Mouse (Mus musculus) myocyte (in vitro differentiated cells): ENCODE data around the gene Tm7sf2.

Source experiments
- CEBPB ChIP-seq: IDR thresholded peaks from 2 replicates; pipeline ENCODE4 v1.6.1; 2011; ENCODE audit warnings: mild to moderate bottlenecking, moderate library complexity; ENCODE audit not compliant: poor library complexity, insufficient read depth, severe bottlenecking
- MYOG ChIP-seq, 3 experiments: IDR thresholded peaks; one replicate each; pipeline ENCODE4 v1.6.1; 2011; ENCODE audit warnings: control low read depth in 2 of 3, low read depth in 2 of 3, mild to moderate bottlenecking in 2 of 3; ENCODE audit not compliant: insufficient read length in 2 of 3, control insufficient read depth in 1 of 3, insufficient read depth in 1 of 3
- POLR2A ChIP-seq: IDR thresholded peaks from one replicate; pipeline ENCODE4 v1.6.1; 2011; ENCODE audit warnings: low read depth, mild to moderate bottlenecking, control low read depth, moderate library complexity; ENCODE audit not compliant: insufficient read length
- REST ChIP-seq: IDR thresholded peaks from one replicate; pipeline ENCODE4 v1.6.1; 2011; ENCODE audit warnings: mild to moderate bottlenecking, control low read depth, moderate library complexity; ENCODE audit not compliant: insufficient read depth, insufficient read length
- TCF12 ChIP-seq: IDR thresholded peaks from one replicate; pipeline ENCODE4 v1.6.1; 2011; ENCODE audit warnings: mild to moderate bottlenecking, control low read depth; ENCODE audit not compliant: poor library complexity, insufficient read depth, severe bottlenecking
- USF1 ChIP-seq: IDR thresholded peaks from one replicate; pipeline ENCODE4 v1.6.1; 2011; ENCODE audit warnings: low read depth, mild to moderate bottlenecking, control low read depth, moderate library complexity

DNA sequence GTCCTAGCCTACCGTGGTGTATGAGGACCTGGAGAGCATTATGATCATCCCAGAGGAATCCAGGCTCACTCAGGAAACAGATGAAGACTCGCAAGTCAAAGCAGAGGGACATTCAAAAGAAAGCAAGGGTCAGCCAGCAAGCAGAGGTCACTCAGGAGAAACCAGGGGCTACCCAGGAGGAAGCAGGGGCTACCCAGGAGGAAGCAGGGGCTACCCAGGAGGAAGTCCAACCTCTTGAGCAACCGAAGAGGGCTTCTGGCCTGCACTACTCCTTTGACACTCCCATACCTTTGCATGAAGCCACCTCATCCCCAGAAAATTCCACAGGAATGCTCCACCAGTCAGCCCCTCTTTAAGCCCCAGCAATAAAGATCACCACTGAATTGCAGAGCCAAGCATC is 29.7 kb upstream of the Tm7sf2 start:
- TF ChIP-seq REST (no peak), TCF12 (no peak), POLR2A (no peak), USF1 (no peak), CEBPB (no peak), MYOG (IDR thresholded peaks at IDR 0.05; ENCODE audit: control insufficient read depth in 1 of 3, insufficient read depth in 1 of 3, insufficient read length in 2 of 3, low read depth in 2 of 3) (no peak)
